Mouse (Mus musculus) testis, adult 2 months (tissue): ENCODE results near the gene Ccndbp1.
"Not testable (repeated sequence)": the region's sequence is repeated elsewhere in the genome, so short reads cannot be mapped to it uniquely, and the experiment has no call there.

ENCODE experiments used
- CTCF ChIP-seq: fragments of 200-500 bp; IDR thresholded peaks from 2 replicates; pipeline ENCODE4 v1.5.1; 2012; ENCODE audit warnings: low read depth, mild to moderate bottlenecking, inconsistent platforms, low read length, moderate library complexity; ENCODE audit not compliant: control insufficient read depth, insufficient read depth, insufficient replicate concordance
- POLR2A ChIP-seq: fragments of 200-500 bp; IDR thresholded peaks from 2 replicates; pipeline ENCODE4 v1.6.1; 2012; ENCODE audit warnings: low read depth, mild to moderate bottlenecking, inconsistent platforms, low read length, moderate library complexity; ENCODE audit not compliant: control insufficient read depth

GRCm38 (mm10) chr2:120972257-120972656 is 35.9 kb upstream of the Ccndbp1 start:
- not testable (repeated sequence) for TF ChIP-seq POLR2A, CTCF
